Mouse (Mus musculus): ENCODE results near the gene Gm10188. TPM values are rescaled to one million over a fixed set of nuclear protein-coding genes. Genes with fewer than 3 reads are reported as not detected.

Gene Gm10188
- polyA plus RNA-seq, 1 experiment from 2014 or later = not detected

DNA sequence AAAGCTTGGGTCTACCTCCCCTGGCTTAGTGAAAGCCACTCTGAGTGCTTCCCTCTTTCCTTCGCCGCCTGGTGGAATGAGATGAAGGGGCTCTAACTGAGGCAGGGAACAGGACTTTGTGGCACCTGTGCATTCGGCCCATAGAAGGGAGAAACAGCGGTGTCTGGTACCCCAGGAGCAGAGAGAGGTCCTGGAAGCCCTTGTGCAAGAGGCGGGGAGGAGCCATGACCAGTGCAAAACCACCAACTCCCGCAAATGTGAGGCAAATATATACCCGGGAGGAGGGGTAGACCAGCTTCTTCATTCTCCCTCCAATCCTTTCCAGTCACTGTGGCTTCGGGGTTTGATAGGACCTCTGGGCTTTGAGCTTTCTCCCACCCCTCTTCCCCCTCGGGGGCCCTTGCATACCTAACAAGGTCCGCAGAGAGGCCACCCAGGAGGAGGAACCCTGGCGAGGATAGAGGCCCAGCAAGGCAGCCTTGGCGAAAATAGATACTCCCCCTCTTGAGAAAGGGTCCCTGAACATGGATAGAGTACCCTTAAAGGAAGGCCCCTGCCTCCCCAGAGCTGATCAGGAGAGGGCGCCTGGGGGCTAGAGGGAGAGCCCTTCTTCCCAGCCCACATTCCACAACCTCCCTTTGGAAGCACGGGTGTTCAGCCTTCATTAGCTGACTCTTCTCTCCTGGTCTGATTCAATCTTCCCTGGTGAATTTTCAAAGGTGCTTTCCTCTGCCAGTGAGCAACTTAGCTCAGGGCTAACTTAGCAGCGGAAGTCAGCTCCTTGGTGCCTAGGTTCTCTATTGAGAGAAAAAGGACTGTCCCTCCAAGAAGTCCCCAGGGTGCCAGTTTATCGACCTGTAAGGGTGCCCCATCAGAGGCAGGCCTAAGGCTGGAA is 37.5 kb downstream of the Gm10188 start:
- Histone ChIP-seq H3K4me1 (peaks cover 65% of the 10 kb centered on the region), H3K36me3 (no peaks in the 10 kb centered on the region), H3K9me3 (no peaks in the 10 kb centered on the region), H3K27ac (peak overlapping the region; percentile 94), H3K4me2 (peak overlapping the region; percentile 98), H3K4me3 (peak overlapping the region; percentile 62), H3K9ac (peak overlapping the region; percentile 42), H3K27me3 (peaks cover 73% of the 10 kb centered on the region)
- peak; percentile 36; the same call in 1 of the 2 replicates for ATAC-seq (ENCODE audit: borderline replicate concordance, extremely low read depth, low FRiP score, low TSS enrichment)
- 7% methylated on average over 16 of the region's 16 CpGs for WGBS

DNA sequence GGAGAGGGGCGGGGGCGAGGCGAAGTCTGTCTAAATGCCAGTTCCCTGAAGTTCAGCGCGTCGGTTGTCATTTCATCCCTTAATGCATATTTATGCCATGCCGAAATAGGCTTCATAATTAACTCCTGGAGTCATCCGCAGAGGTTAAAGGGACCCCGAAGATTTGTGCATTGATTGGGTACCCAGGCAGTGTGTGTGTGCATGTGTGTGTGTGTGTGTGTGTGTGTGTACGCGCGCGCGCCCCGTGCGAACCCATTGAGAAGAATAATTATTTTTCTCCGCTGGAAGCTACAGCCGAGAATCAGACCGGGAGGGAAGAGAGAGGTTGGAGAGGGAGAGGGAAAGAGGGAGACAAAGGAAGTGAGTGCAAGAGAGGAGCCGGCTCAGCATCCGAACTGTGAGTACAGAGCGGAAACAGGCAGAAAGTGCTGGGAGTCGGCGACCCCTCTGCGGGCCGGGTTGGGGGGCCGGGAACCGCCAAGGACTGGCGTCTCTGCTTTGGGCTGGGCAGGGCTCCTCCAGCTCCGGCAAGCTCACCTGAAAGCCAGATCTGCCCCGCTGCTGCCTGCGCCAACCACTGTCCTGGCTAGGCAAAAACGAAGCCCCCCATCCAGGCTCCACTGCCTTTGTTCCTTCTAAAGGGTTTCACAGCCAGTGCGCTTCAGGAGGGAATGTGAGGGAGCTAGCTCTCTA is 38.3 kb downstream of the Gm10188 start, which contains the start of the genes Lemd1 and AC124108.1:
Lemd1 (plus strand) TSS at position 339 of the 693 bp plus-strand sequence.
AC124108.1 (plus strand) TSS at position 365 of the 693 bp plus-strand sequence.
- Histone ChIP-seq H3K36me3 (no peaks in the 10 kb centered on the region), H3K27ac (peak within 1 kb of the TSS; percentile 94), H3K27me3 (peaks cover 81% of the 10 kb centered on the region), H3K4me3 (peak within 1 kb of the TSS; percentile 62), H3K4me1 (peaks cover 58% of the 10 kb centered on the region), H3K4me2 (peak within 1 kb of the TSS; percentile 98), H3K9ac (peak within 1 kb of the TSS; percentile 63), H3K9me3 (no peaks in the 10 kb centered on the region)
- WGBS = under 1% methylated on average over 34 of the region's 34 CpGs
- no peak for ATAC-seq (ENCODE audit: borderline replicate concordance, extremely low read depth, low FRiP score, low TSS enrichment)

DNA sequence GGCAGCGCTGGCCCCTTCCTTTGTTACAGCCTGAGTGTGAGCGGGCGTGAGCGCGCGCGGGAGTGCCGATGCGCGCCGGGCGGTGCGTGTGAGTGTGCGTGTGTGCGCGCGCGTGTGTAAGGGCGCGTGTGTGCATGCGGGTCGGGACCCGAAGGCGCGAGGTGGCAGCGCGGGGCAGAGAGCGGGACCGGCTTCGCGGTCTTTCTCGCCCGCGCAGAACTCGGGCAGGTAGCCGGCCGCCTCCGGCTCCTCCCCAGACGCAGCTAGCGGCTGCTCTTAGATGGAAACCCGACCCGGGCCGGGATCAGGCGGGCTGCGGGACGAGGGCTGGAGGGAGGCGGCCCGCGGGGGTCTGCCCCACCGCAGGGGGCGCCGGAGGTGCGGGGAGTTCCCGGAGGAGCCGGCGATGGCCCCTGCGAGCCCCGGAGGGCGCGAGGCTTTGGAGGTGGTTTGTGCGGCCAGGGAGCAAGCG is 38.9 kb downstream of the Gm10188 start:
- Histone ChIP-seq H3K27ac (peak overlapping the region; percentile 94), H3K9ac (peak overlapping the region; percentile 63), H3K36me3 (no peaks in the 10 kb centered on the region), H3K9me3 (no peaks in the 10 kb centered on the region), H3K4me3 (peak overlapping the region; percentile 62), H3K27me3 (peaks cover 81% of the 10 kb centered on the region), H3K4me1 (peaks cover 54% of the 10 kb centered on the region), H3K4me2 (peak overlapping the region; percentile 98)
- ATAC-seq (ENCODE audit: borderline replicate concordance, extremely low read depth, low FRiP score, low TSS enrichment) = no peak
- under 1% methylated on average over 62 of the region's 62 CpGs for WGBS

DNA sequence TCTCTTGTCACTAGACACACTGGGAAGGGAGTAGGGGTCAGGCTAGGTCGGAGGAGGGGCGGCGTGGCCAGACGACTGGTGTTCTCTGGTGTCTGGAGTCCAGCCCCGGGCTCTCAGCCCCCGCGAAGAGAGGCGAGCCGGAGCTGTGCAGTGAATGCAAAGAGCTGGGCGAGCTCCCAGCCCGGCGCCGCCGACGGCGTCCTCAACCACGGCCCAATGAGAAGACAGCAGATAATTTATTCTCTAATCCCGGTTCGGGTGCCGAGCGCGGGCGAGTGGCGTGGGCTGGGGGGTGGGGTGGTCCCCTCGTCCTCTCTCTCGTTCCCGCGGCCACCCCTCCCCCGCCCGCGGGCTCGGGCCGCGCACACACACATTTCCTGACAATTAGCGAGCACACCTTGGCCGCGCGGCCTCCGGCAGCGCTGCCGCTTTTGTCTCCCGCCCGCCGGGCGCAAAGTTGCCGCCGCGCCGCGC is 39.5 kb downstream of the Gm10188 start:
- H3K27ac ChIP-seq = peak overlapping the region; percentile 94
- H3K4me1 ChIP-seq = peaks cover 48% of the 10 kb centered on the region
- H3K9me3 ChIP-seq = no peaks in the 10 kb centered on the region
- peak overlapping the region; percentile 63 for H3K9ac ChIP-seq
- peaks cover 76% of the 10 kb centered on the region for H3K27me3 ChIP-seq
- under 1% methylated on average over 49 of the region's 50 CpGs for WGBS
- H3K4me2 ChIP-seq = peak overlapping the region; percentile 98
- peak; percentile 46; the same call in 1 of the 2 replicates for ATAC-seq (ENCODE audit: borderline replicate concordance, extremely low read depth, low FRiP score, low TSS enrichment)
- no peaks in the 10 kb centered on the region for H3K36me3 ChIP-seq
- H3K4me3 ChIP-seq = peak overlapping the region; percentile 62

DNA sequence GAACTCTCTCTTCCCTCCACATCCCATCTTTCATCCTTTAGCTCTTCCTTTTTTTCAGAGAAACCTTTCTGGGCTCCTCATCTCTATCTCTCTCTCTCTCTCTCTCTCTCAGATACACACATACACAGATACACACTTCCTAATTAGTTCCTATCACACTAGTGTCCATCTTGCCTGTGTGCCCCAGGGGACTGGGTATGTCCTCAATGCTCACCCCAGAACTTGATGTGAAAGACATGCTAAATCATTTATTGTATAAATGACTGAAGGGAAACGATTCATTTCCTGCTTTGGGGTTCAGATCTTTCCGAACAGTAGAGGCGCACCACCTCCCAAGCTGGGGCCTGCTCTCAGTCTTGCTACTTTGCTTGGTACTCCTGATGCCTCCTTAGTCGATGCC is 40.3 kb downstream of the Gm10188 start:
- Histone ChIP-seq H3K4me2 (no peak overlapping the region; the same call in 1 of the 2 replicates), H3K36me3 (no peaks in the 10 kb centered on the region), H3K4me3 (no peak overlapping the region), H3K9me3 (no peaks in the 10 kb centered on the region), H3K4me1 (peaks cover 43% of the 10 kb centered on the region), H3K9ac (no peak overlapping the region), H3K27me3 (peaks cover 75% of the 10 kb centered on the region), H3K27ac (no peak overlapping the region)
- ATAC-seq (ENCODE audit: borderline replicate concordance, extremely low read depth, low FRiP score, low TSS enrichment) = no peak
- 50% methylated on average over 4 of the region's 4 CpGs for WGBS

DNA sequence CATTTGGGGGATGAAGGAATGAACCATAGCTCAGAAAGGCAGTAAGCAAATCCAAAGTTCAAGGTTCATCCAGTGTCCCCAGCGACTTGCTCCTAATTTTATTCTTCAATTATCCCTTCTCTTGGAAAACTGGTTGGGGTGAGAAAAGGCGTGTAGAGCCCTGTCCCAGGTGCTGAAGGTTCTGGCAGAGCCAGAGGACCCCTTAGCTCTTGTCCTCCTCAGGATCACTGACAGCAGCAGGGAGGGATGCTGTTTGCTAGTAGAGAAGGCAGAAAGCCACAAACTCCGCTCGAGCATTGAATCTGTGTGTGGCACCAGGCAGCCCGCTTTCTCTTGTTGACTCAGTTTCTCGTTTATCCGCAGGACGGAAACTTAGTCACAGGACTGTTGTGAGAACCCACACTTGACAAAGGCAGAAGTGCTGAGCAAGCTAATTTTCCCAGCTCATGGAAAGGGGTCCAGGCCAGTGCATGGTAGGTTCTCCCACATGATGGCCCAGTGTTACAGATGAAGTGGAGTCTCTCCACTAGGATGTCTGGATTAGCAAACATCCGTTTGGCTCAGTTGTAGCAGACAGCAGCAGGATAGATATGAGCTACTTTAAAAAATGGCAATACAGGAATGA is 41.0 kb downstream of the Gm10188 start:
- H3K9me3 ChIP-seq = no peaks in the 10 kb centered on the region
- 28% methylated on average over 9 of the region's 9 CpGs for WGBS
- H3K4me1 ChIP-seq = peaks cover 36% of the 10 kb centered on the region
- ATAC-seq (ENCODE audit: borderline replicate concordance, extremely low read depth, low FRiP score, low TSS enrichment) = no peak
- H3K36me3 ChIP-seq = no peaks in the 10 kb centered on the region
- H3K9ac ChIP-seq = no peak overlapping the region
- H3K27me3 ChIP-seq = peaks cover 73% of the 10 kb centered on the region
- no peak overlapping the region for H3K4me2 ChIP-seq
- no peak overlapping the region for H3K4me3 ChIP-seq
- H3K27ac ChIP-seq = no peak overlapping the region

DNA sequence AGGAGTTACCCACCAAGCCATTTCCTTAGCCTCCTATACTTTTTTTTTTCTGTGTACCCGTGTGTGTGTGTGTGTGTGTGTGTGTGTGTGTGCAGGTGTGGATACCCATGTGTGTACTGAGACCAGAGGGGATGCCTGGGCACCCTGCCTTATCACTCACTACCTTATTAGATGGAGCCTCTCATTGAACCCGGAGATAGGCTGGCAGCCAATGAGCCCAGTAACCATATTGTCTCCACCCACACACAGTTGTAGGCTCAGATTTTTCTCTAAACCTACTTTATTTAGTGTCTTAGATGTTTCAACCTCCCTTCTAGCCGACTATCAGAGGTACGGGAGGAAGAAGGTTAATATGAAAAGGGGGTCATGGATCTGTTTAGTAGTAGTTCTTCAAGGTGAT is 43.3 kb downstream of the Gm10188 start:
- Histone ChIP-seq H3K4me1 (peaks cover 16% of the 10 kb centered on the region), H3K27ac (no peak overlapping the region), H3K27me3 (peaks cover 51% of the 10 kb centered on the region), H3K9me3 (no peaks in the 10 kb centered on the region), H3K36me3 (no peaks in the 10 kb centered on the region), H3K9ac (no peak overlapping the region), H3K4me3 (no peak overlapping the region), H3K4me2 (no peak overlapping the region)
- 73% methylated on average over 4 of the region's 4 CpGs for WGBS
- ATAC-seq (ENCODE audit: borderline replicate concordance, extremely low read depth, low FRiP score, low TSS enrichment) = no peak

MicroRNAs encoded within 50 kb of the gene (microRNA counts, 519-probe panel; counts per million panel counts)
- microRNA mmu-miR-135b = 2,432 counts per million, percentile 44 among the panel's probes with 10 or more counts

Small RNA genes lying within 50 kb of the gene (microRNA-seq; reads per million reads assigned to microRNA genes)
- gene Mir135b = 1,167 reads per million, percentile 76 among the genes with 10 or more reads in this experiment

Other genes with a start within 250 kb of the Gm10188 start
- gene Elk4, start 222.2 kb downstream of the Gm10188 start, polyA plus RNA-seq (2015; fragmentation: Nextera tagmentation; extraction: Ambion mirVana) = 24.2 and 28.6 TPM in 2 replicates
- 15.0 and 16.3 TPM in 2 replicates for gene Mfsd4a, start 161.7 kb downstream of the Gm10188 start, polyA plus RNA-seq (2015; fragmentation: Nextera tagmentation; extraction: Ambion mirVana)
- 6.5 and 7.7 TPM in 2 replicates for gene Cdk18, start 90.1 kb downstream of the Gm10188 start, polyA plus RNA-seq (2015; fragmentation: Nextera tagmentation; extraction: Ambion mirVana)
- gene Lemd1, start 38.3 kb downstream of the Gm10188 start, polyA plus RNA-seq (2015; fragmentation: Nextera tagmentation; extraction: Ambion mirVana) = 1.7 and 2.0 TPM in 2 replicates
- 0.52 and 0.69 TPM in 2 replicates for gene AC124108.1, start 38.3 kb downstream of the Gm10188 start, polyA plus RNA-seq (2015; fragmentation: Nextera tagmentation; extraction: Ambion mirVana)
- 0.52 and 0.56 TPM in 2 replicates for gene Klhdc8a, start 68.9 kb upstream of the Gm10188 start, polyA plus RNA-seq (2015; fragmentation: Nextera tagmentation; extraction: Ambion mirVana)
- gene Nuak2, start 86.4 kb upstream of the Gm10188 start, polyA plus RNA-seq (2015; fragmentation: Nextera tagmentation; extraction: Ambion mirVana) = 19.5 and 21.1 TPM in 2 replicates
- 10.7 and 13.2 TPM in 2 replicates for gene Tmcc2, start 161.5 kb upstream of the Gm10188 start, polyA plus RNA-seq (2015; fragmentation: Nextera tagmentation; extraction: Ambion mirVana)
- gene Dstyk, start 187.8 kb upstream of the Gm10188 start, polyA plus RNA-seq (2015; fragmentation: Nextera tagmentation; extraction: Ambion mirVana) = 14.5 and 15.4 TPM in 2 replicates
- gene Rbbp5, start 247.6 kb upstream of the Gm10188 start, polyA plus RNA-seq (2015; fragmentation: Nextera tagmentation; extraction: Ambion mirVana) = 44.1 and 47.4 TPM in 2 replicates